Mouse (Mus musculus) cerebellum, adult 2 months (tissue): ENCODE results near the gene Hist3h2a.
A peak's percentile ranks its signal among the peaks of the same experiment; 100 is the strongest.

Experiments used
- CTCF ChIP-seq: fragments of 200-500 bp; IDR thresholded peaks from 2 replicates; pipeline ENCODE4 v1.5.1; 2011; ENCODE audit warnings: low read depth, mild to moderate bottlenecking, control low read depth, low read length, moderate library complexity, borderline replicate concordance; ENCODE audit not compliant: insufficient read depth
- POLR2A ChIP-seq: fragments of 200-500 bp; IDR thresholded peaks from 2 replicates; pipeline ENCODE4 v1.6.1; 2011; ENCODE audit warnings: low read length, control low read depth, borderline replicate concordance; ENCODE audit not compliant: insufficient read depth

DNA sequence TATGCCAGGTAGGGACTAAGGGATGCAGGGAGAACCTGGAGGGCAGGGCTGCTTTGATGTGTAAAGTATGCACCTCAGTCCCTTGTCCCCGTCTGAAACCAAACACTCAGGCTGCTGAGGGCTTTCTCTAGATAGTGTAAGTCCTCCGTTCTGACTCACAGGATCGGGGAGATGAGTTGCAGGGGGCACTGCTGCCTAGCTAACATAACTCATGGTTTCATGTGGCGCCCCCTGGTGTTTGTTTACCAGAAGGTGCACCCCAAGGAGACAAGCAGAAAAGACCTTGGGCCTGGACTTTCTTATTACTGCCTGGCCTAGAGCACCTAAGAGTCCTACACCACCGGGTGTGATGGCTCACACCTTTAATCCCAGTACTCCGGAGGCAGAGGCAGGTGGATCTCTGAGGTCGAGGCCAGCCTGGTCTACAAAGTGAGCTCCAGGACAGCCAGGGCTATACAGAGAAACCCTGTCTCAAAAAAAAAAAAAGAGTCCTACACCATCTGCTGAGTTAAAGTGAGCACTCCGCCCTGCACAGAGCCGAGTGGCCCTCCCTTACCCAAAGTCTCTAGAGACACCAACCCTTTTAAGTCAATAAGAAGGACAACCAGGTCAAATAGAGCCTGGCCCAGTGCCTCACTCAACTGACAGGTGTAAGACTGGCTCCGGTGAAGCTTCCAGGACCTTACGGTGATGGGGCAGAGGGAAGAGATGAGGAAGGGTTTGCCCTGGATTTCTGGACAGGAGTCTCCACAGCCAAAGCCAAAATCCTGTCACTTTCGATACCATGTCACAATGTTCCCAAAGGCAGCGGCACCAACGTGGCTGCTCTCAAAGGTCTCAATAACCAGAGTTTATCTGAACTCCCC is 37.4 kb upstream of the Hist3h2a start:
- no peak for TF ChIP-seq POLR2A
- TF ChIP-seq CTCF, result peak; percentile 42; the same call in 1 of the 2 replicates
